Mouse (Mus musculus) bone marrow macrophage, adult 2 months (primary cell): ENCODE measurements around the gene Prdx5. TPM values are rescaled to one million over a fixed set of nuclear protein-coding genes. Genes with fewer than 3 reads are reported as not detected.

Source experiments
- H3K27ac ChIP-seq: 2 replicates; pipeline ENCODE4 v1.5.1; 2012; ENCODE audit warnings: low read depth, low read length; ENCODE audit not compliant: insufficient read depth
- H3K4me1 ChIP-seq: 2 replicates; pipeline ENCODE4 v1.6.1; 2012; ENCODE audit warnings: low read length; ENCODE audit not compliant: control insufficient read depth, insufficient read depth
- H3K4me3 ChIP-seq: 2 replicates; pipeline ENCODE4 v1.5.1; 2012; ENCODE audit warnings: mild to moderate bottlenecking, low read length, moderate library complexity; ENCODE audit not compliant: insufficient read depth
- CTCF ChIP-seq: IDR thresholded peaks from 2 replicates; pipeline ENCODE4 v1.5.1; 2012; ENCODE audit warnings: low read depth, mild to moderate bottlenecking, low read length, moderate library complexity
- POLR2A ChIP-seq: IDR thresholded peaks from 2 replicates; pipeline ENCODE4 v1.6.1; 2012; ENCODE audit warnings: mild to moderate bottlenecking, low read depth, low read length, borderline replicate concordance
- polyA plus RNA-seq: library from polyadenylated mRNA; stranded (reverse); fragments of >200 nt; gene quantifications from 2 replicates; pipeline ENCODE4 v1.2.4, GENCODE M21; 2012; ENCODE audit not compliant: missing spikeins, insufficient read depth, insufficient read length

Prdx5 gene
- polyA plus RNA-seq, 1 experiment: 349 TPM

DNA sequence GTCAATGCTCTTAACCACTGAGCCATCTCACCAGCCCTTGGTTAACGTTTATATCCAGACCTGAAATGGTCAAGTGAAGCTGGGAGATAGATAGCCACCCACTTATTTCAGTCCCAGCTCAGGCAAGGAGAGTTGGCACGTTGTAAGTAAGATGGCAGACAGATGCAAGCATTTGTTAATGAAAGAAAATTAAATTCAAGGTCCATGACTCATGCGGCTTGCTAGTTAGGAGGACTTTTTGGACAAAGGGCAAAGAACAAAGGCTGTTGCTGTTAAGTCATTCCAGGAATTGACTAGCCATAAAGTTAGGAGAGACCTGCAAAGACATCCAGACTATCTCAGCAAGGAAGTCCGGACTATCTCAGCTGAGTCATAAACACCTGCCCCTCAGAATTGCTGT is 10.3 kb downstream of the Prdx5 start:
- Histone ChIP-seq H3K27ac (no peak overlapping the region), H3K4me1 (peaks cover 7% of the 10 kb centered on the region), H3K4me3 (no peak overlapping the region)
- TF ChIP-seq POLR2A: no peak
- TF ChIP-seq CTCF: no peak

DNA sequence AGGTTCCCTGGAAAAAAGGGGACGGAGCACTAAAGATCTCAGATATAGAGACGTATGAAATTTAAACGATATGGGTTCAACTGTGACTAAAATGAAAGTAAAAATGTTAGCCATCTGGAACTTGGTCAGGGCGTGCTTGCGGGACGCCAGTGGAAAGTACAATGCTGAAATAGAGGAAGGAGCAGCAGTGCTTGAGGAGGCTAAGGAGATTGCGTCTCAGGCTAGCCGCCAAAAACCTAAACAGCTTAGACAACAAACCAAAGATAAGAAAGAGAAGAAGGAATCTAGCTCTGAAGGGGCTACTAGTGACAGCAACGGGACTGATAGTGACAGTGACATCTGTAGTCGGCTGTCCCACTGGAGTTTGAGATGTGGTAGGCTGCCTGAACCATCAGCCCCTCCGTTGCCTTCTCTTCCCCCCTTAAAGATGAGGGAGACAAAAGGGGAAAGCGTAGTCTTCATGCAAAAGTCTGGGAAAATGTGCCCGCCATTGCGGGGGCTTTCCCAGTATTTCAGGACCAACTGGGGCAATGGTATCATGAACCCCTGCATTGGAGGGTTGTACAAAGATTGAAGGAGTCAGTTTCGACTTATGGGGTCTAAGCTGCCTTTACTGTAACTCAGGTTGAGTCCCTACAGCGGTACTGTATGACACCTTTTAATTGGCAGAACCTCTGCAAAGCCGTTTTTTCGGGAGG is 14.1 kb downstream of the Prdx5 start:
- H3K4me3 ChIP-seq: peak overlapping the region; percentile 52
- peaks cover 12% of the 10 kb centered on the region for H3K4me1 ChIP-seq
- H3K27ac ChIP-seq: peak overlapping the region; percentile 36

DNA sequence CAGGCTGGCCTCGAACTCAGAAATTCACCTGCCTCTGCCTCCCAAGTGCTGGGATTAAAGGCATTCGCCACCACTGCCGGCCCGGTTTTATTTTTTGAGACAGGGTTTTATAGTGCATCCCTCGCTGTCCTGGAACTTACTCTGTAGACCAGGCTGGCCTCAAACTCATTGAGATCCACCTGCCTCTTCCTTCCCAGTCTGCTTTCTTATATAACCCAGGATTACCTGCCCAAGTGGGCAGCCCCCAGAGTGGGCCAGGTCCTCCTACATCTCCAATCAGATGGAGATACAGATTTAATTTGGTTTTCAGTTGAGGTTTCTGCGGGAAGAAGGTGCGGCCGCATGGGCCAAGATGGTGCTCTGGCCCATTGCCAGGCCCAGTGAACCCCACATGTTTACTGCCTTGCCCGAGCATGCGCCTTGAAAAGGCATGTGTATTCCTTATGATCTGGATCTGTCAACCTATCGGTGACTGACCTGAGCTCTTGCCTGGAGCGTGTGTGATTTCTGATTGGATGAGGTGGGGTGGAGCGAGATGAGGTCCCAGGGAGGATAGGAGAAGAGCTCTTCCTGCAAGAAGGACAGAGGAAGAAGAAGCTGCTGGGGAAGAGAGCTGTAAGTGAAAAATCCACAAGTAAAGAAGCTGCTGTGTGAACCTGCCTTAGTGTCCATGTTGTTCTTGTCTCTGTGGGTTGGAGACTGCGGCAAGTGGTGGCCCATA is 16.0 kb downstream of the Prdx5 start:
- no peak overlapping the region for H3K27ac ChIP-seq
- TF ChIP-seq CTCF (no peak), POLR2A (no peak)
- peaks cover 12% of the 10 kb centered on the region for H3K4me1 ChIP-seq
- H3K4me3 ChIP-seq: no peak overlapping the region

DNA sequence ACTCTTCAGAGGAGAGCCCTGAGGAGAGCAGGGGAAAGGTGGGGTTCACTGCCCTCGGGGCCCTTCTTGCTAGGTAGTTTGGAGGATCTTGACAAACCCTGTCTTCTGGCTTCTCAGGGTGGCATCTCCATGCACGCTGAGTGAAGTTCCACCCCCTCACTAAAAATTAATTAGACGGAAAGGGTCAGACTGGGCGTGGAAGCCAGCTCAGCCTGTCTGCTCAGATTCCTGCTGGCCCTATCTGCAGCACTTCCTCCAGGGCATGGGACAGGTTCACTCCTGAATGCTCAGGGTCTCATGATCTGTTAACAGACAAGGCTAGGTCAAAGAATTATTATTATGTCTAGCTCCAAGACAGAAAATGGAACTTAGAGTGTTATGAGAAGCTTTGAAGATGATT is 17.4 kb downstream of the Prdx5 start:
- peaks cover 12% of the 10 kb centered on the region for H3K4me1 ChIP-seq
- no peak overlapping the region for H3K4me3 ChIP-seq
- TF ChIP-seq POLR2A (no peak), CTCF (no peak)
- H3K27ac ChIP-seq: no peak overlapping the region

DNA sequence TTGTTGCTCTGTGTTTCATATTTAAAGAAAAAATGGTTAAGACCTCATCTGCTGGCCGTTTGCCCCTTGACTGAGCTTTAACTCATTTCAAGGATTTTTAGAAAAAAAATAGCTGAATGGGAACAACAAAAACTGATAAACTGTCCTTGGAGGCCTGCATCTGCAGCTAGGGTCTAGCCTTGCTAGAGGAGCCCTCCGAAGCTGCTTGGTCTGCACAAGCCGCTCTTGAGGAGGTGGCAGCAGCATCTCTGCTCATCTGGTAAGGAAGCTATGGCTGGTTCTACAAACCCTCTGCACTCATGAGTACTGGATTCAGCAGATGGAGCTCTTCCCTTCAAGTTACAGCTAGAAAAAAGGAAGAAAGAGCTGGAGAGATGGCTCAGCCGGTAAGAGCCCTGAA is 31.9 kb downstream of the Prdx5 start:
- Histone ChIP-seq H3K4me1 (peaks cover 12% of the 10 kb centered on the region), H3K4me3 (no peak overlapping the region), H3K27ac (no peak overlapping the region)
- TF ChIP-seq POLR2A: no peak

DNA sequence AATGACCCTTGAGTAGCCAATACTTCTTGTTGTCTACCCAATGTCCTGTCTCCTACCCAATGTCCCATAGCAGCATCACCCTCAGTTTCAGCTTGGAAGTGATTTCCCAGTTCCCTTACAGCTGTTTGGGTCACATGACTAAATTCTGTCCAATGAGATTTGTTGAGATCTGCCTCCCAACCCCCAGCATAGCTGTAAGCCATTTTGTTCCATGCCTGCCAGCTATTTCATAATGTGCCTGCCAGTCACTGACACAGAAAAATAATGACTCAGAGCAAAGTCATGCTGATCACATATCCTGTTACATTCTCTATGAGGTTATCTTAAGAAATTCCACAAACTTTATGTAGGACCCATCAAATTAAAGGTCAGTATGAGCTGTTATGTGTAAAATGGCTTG is 33.1 kb downstream of the Prdx5 start:
- Histone ChIP-seq H3K4me3 (no peak overlapping the region), H3K4me1 (peaks cover 24% of the 10 kb centered on the region), H3K27ac (peak overlapping the region; percentile 10; the same call in 1 of the 2 replicates)
- TF ChIP-seq POLR2A (no peak), CTCF (no peak)

DNA sequence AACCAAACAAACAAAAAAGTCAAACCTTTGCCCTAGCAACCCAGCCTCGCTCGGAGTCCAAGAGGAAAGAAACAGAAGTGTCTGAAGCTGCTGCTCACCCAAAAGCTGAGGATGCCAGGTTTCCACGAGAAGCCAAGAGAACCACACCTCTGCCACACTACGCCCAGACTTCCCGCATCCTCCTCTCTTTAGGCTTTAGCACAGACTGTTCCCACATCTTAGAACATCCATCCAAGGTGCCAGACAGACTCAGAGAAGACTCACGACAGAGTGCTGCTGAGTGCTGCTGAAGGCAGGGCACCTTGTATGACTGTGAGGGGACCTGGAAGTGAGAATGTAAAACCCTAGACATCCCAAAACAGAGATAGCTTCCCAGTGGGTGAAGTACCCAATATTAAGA is 34.1 kb downstream of the Prdx5 start:
- Histone ChIP-seq H3K4me1 (peaks cover 33% of the 10 kb centered on the region), H3K4me3 (no peak overlapping the region), H3K27ac (no peak overlapping the region)
- TF ChIP-seq CTCF: no peak
- no peak for TF ChIP-seq POLR2A

DNA sequence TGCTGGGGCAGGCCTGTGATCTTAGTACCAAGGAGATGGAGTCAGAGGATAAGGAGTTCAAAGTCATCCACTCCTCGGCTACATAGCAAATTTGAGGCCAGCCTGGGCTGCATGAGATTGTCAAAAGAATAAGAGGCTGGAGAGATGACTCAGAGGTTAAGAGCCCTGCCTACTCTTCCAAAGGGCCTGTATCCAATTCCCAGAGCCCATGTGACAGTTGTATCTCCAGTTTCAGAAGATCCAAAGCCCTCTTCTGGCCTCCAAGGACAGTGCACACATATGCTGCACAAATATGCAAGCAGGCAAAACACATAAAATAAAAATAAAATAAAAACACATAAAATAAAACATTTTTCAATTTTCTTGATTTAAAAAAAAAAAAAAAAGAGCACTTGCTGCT is 35.6 kb downstream of the Prdx5 start:
- no peak for TF ChIP-seq POLR2A
- TF ChIP-seq CTCF: no peak

DNA sequence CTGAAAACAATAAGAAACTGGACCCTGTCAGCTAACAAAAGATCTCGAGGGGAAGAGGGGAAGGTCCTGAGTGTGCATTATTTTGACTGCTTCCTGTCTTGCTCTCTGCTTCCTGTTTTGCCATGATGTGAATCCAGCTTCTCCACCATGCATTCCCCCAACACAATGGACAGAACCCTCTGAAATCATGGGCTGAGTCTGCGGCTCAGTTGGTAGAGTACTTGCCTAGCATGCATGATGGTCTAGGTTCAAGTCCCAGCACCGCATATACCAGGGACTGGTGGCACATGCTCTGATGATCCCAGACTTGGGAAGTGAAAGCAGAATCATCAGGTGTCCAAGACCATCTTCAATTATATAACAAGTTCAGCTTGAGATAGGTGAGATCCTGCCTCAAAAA is 37.2 kb downstream of the Prdx5 start:
- Histone ChIP-seq H3K4me1 (peaks cover 43% of the 10 kb centered on the region), H3K27ac (peak overlapping the region; percentile 80), H3K4me3 (no peak overlapping the region)
- TF ChIP-seq CTCF (no peak), POLR2A (no peak)

More for the DNA sequence above, 35.6 kb downstream of the Prdx5 start:
- H3K4me1 ChIP-seq: peaks cover 40% of the 10 kb centered on the region
- H3K4me3 ChIP-seq: no peak overlapping the region
- no peak overlapping the region for H3K27ac ChIP-seq

DNA sequence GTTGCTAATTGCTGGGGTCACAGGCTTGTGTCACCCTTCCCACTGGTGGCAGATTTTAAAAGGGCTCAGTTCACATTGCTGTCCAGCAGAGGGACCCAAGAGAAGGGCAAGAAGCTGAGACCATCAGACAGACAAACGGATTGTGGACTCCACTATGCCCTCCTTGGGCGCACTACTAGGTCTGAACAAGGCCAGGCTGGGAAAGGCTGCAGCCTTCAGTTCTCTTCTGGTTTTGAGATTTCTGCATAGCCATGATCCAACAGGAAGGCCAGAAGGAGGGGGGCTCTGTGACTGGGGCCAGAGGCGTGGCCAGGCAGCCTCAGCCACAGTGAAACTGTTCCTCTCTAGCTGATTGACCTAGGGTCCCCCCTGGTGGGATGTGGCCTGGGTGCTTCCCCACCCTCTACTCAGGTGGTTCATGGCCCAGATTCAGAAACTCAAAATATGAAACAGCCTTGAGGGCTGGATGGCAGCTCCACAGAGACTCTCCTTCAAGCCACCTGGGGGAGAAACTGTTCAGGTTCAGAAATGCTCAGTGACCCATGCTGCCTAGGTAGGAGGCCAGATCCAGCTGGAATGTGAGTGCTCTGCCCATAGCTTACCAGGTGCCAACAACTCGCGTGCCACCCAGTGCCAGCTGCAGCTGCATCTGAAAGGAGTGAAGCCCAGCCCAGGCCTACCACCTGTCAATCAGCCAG is 38.2 kb downstream of the Prdx5 start:
- TF ChIP-seq CTCF (peak; percentile 77), POLR2A (no peak)
- H3K4me1 ChIP-seq: peaks cover 37% of the 10 kb centered on the region
- peak overlapping the region; percentile 80 for H3K27ac ChIP-seq
- no peak overlapping the region for H3K4me3 ChIP-seq
